Mouse (Mus musculus): ENCODE results near the gene Slc10a1. TPM values are rescaled to one million over a fixed set of nuclear protein-coding genes. Genes with fewer than 3 reads are reported as not detected.

The Slc10a1 gene
- total and polyA plus RNA-seq, 3 experiments, result 0.12 to 0.18 TPM; not detected in 1

- H3K9me3 ChIP-seq (replicated peaks; ENCODE audit: insufficient read depth, low read length), result no peaks in the 10 kb centered on the region
- H3K36me3 ChIP-seq (ENCODE audit: control insufficient read depth in 1 of 2, insufficient read depth in 2 of 2, low read length in 2 of 2), result peaks cover 2 to 3% of the 10 kb centered on the region in 2 experiments; a peak in 2 of 4 replicates
- H3K79me2 ChIP-seq (ENCODE audit: control insufficient read depth, insufficient read depth, low read length, poor library complexity), result peaks cover 5% of the 10 kb centered on the region
- no peaks in the 10 kb centered on the region for H3K4me1 ChIP-seq (ENCODE audit: control insufficient read depth in 1 of 2, insufficient read depth in 2 of 2, low read length in 2 of 2)
- no peak overlapping the region for H3K27ac ChIP-seq (ENCODE audit: control insufficient read depth, low read depth, low read length)
- no peak overlapping the region for H3K9ac ChIP-seq (ENCODE audit: control insufficient read depth, low read depth, low read length, poor library complexity, severe bottlenecking)
- H3K4me3 ChIP-seq (ENCODE audit: control insufficient read depth in 1 of 2, insufficient read depth in 1 of 2, low read depth in 2 of 2, low read length in 2 of 2), result no peak overlapping the region
- no peak for DNase-seq (ENCODE audit: low read depth, low spot score)
- H3K27me3 ChIP-seq (ENCODE audit: control insufficient read depth in 1 of 2, insufficient read depth in 2 of 2, low read length in 2 of 2), result no peaks in the 10 kb centered on the region
- TF ChIP-seq NELFE (IDR thresholded peaks at IDR 0.05; ENCODE audit: low read depth, low read length), result no peak
- no peak for TF ChIP-seq ZC3H11A (IDR thresholded peaks at IDR 0.05; ENCODE audit: low read depth, low read length)
- no peak for TF ChIP-seq GABPA (IDR thresholded peaks at IDR 0.05; ENCODE audit: low read depth, low read length)
- TF ChIP-seq MXI1 (IDR thresholded peaks at IDR 0.05; ENCODE audit: low read depth, low read length), result no peak
- no peak for TF ChIP-seq MYB (IDR thresholded peaks at IDR 0.05; ENCODE audit: low read depth, low read length)
- TF ChIP-seq POLR2AphosphoS2 (IDR thresholded peaks at IDR 0.05; ENCODE audit: low read length), result no peak
- no peak for TF ChIP-seq CTCF (IDR thresholded peaks at IDR 0.05 in 2 of 3, conservative IDR thresholded peaks at IDR 0.05 in 1 of 3; ENCODE audit: control insufficient read depth in 1 of 3, insufficient read depth in 1 of 3, low read depth in 2 of 3, low read length in 3 of 3, poor library complexity in 1 of 3, severe bottlenecking in 1 of 3)
- TF ChIP-seq ZKSCAN1 (IDR thresholded peaks at IDR 0.05; ENCODE audit: low read depth, low read length), result no peak
- no peak for TF ChIP-seq E2F4 (IDR thresholded peaks at IDR 0.05; ENCODE audit: borderline replicate concordance, low read depth, low read length)
- no peak for TF ChIP-seq NRF1 (IDR thresholded peaks at IDR 0.05; ENCODE audit: insufficient read depth, low read depth, low read length, poor library complexity, severe bottlenecking)
- no peak for TF ChIP-seq USF2 (IDR thresholded peaks at IDR 0.05; ENCODE audit: borderline replicate concordance in 1 of 2, insufficient read depth in 1 of 2, low read depth in 1 of 2, low read length in 2 of 2)
- no peak for TF ChIP-seq SIN3A (IDR thresholded peaks at IDR 0.05; ENCODE audit: low read length)
Observed at GRCm38 (mm10) chr12:81011994-81012393, 43.5 kb upstream of the Slc10a1 start.

- no peak overlapping the region for H3K4me3 ChIP-seq (ENCODE audit: control insufficient read depth in 1 of 2, insufficient read depth in 1 of 2, low read depth in 2 of 2, low read length in 2 of 2)
- DNase-seq (ENCODE audit: low read depth, low spot score), result no peak
- H3K27me3 ChIP-seq (ENCODE audit: control insufficient read depth in 1 of 2, insufficient read depth in 2 of 2, low read length in 2 of 2), result no peaks in the 10 kb centered on the region
- no peaks in the 10 kb centered on the region for H3K9me3 ChIP-seq (replicated peaks; ENCODE audit: insufficient read depth, low read length)
- no peak overlapping the region for H3K27ac ChIP-seq (ENCODE audit: control insufficient read depth, low read depth, low read length)
- H3K36me3 ChIP-seq (ENCODE audit: control insufficient read depth in 1 of 2, insufficient read depth in 2 of 2, low read length in 2 of 2), result peaks cover 0 to 2% of the 10 kb centered on the region in 2 experiments; a peak in 1 of 4 replicates
- H3K4me1 ChIP-seq (ENCODE audit: control insufficient read depth in 1 of 2, insufficient read depth in 2 of 2, low read length in 2 of 2), result no peaks in the 10 kb centered on the region
- no peak overlapping the region for H3K9ac ChIP-seq (ENCODE audit: control insufficient read depth, low read depth, low read length, poor library complexity, severe bottlenecking)
- no peaks in the 10 kb centered on the region for H3K79me2 ChIP-seq (ENCODE audit: control insufficient read depth, insufficient read depth, low read length, poor library complexity)
- TF ChIP-seq RCOR1 (IDR thresholded peaks at IDR 0.05; ENCODE audit: low read depth, low read length) (no peak), CTCF (IDR thresholded peaks at IDR 0.05 in 2 of 3, conservative IDR thresholded peaks at IDR 0.05 in 1 of 3; ENCODE audit: control insufficient read depth in 1 of 3, insufficient read depth in 1 of 3, low read depth in 2 of 3, low read length in 3 of 3, poor library complexity in 1 of 3, severe bottlenecking in 1 of 3) (no peak), POLR2AphosphoS5 (IDR thresholded peaks at IDR 0.05; ENCODE audit: borderline replicate concordance, low read depth, low read length) (no peak), ETS1 (IDR thresholded peaks at IDR 0.05; ENCODE audit: low read depth, low read length) (no peak), MAFK (IDR thresholded peaks at IDR 0.05; ENCODE audit: borderline replicate concordance, low read depth, low read length) (no peak), MXI1 (IDR thresholded peaks at IDR 0.05; ENCODE audit: low read depth, low read length) (no peak), GATA1 (IDR thresholded peaks at IDR 0.05; ENCODE audit: low read depth, low read length) (no peak), MEF2A (IDR thresholded peaks at IDR 0.05; ENCODE audit: extremely low read depth, insufficient replicate concordance, low read depth, low read length, poor library complexity, severe bottlenecking) (no peak), POLR2AphosphoS2 (IDR thresholded peaks at IDR 0.05; ENCODE audit: low read length) (no peak), NRF1 (IDR thresholded peaks at IDR 0.05; ENCODE audit: insufficient read depth, low read depth, low read length, poor library complexity, severe bottlenecking) (no peak), SMC3 (IDR thresholded peaks at IDR 0.05; ENCODE audit: low read depth, low read length) (no peak), MYB (IDR thresholded peaks at IDR 0.05; ENCODE audit: low read depth, low read length) (no peak), TAL1 (IDR thresholded peaks at IDR 0.05; ENCODE audit: low read length) (no peak), RAD21 (IDR thresholded peaks at IDR 0.05; ENCODE audit: low read depth, low read length) (no peak)
Observed at GRCm38 (mm10) chr12:81009813-81010212, 41.3 kb upstream of the Slc10a1 start.

Measured in MEL (cell line).